Mouse (Mus musculus): Measurements from ENCODE around the gene Brinp1. TPM values are rescaled to one million over a fixed set of nuclear protein-coding genes. Genes with fewer than 3 reads are reported as not detected.

Brinp1 gene
- polyA plus RNA-seq, 1 experiment: not detected

- no peaks in the 10 kb centered on the region for H3K4me1 ChIP-seq (ENCODE audit: control insufficient read depth, insufficient read depth, low read length)
- no peak overlapping the region for H3K4me3 ChIP-seq (ENCODE audit: insufficient read depth, low read length)
- no peak for TF ChIP-seq POLR2A (IDR thresholded peaks at IDR 0.05; ENCODE audit: borderline replicate concordance, low read depth, low read length)
- no peak for TF ChIP-seq CTCF (IDR thresholded peaks at IDR 0.05; ENCODE audit: low read depth, low read length)
- no peak overlapping the region for H3K27ac ChIP-seq (ENCODE audit: insufficient read depth, low read depth, low read length)
Observed at GRCm38 (mm10) chr4:68922504-68922903, 31.7 kb downstream of the Brinp1 start.

GRCm38 (mm10) chr4:68920127-68920526 is 34.1 kb downstream of the Brinp1 start:
- Histone ChIP-seq H3K4me1 (ENCODE audit: control insufficient read depth, insufficient read depth, low read length) (no peaks in the 10 kb centered on the region), H3K27ac (ENCODE audit: insufficient read depth, low read depth, low read length) (no peak overlapping the region), H3K4me3 (ENCODE audit: insufficient read depth, low read length) (no peak overlapping the region)
- no peak for TF ChIP-seq CTCF (IDR thresholded peaks at IDR 0.05; ENCODE audit: low read depth, low read length)
- no peak for TF ChIP-seq POLR2A (IDR thresholded peaks at IDR 0.05; ENCODE audit: borderline replicate concordance, low read depth, low read length)

- Histone ChIP-seq H3K4me3 (ENCODE audit: insufficient read depth, low read length) (no peak overlapping the region), H3K27ac (ENCODE audit: insufficient read depth, low read depth, low read length) (no peak overlapping the region), H3K4me1 (ENCODE audit: control insufficient read depth, insufficient read depth, low read length) (no peaks in the 10 kb centered on the region)
- TF ChIP-seq CTCF (IDR thresholded peaks at IDR 0.05; ENCODE audit: low read depth, low read length) (no peak), POLR2A (IDR thresholded peaks at IDR 0.05; ENCODE audit: borderline replicate concordance, low read depth, low read length) (no peak)
Observed at GRCm38 (mm10) chr4:68910942-68911341, 43.3 kb downstream of the Brinp1 start.

GRCm38 (mm10) chr4:68906417-68907210 is 47.6 kb downstream of the Brinp1 start:
- Histone ChIP-seq H3K4me1 (ENCODE audit: control insufficient read depth, insufficient read depth, low read length) (no peaks in the 10 kb centered on the region), H3K4me3 (ENCODE audit: insufficient read depth, low read length) (no peak overlapping the region), H3K27ac (ENCODE audit: insufficient read depth, low read depth, low read length) (no peak overlapping the region)
- TF ChIP-seq CTCF (IDR thresholded peaks at IDR 0.05; ENCODE audit: low read depth, low read length): no peak
- no peak for TF ChIP-seq POLR2A (IDR thresholded peaks at IDR 0.05; ENCODE audit: borderline replicate concordance, low read depth, low read length)

GRCm38 (mm10) chr4:68890526-68890925 is 63.7 kb downstream of the Brinp1 start:
- no peak overlapping the region for H3K4me3 ChIP-seq (ENCODE audit: insufficient read depth, low read length)
- H3K27ac ChIP-seq (ENCODE audit: insufficient read depth, low read depth, low read length): no peak overlapping the region
- no peak for TF ChIP-seq POLR2A (IDR thresholded peaks at IDR 0.05; ENCODE audit: borderline replicate concordance, low read depth, low read length)
- TF ChIP-seq CTCF (IDR thresholded peaks at IDR 0.05; ENCODE audit: low read depth, low read length): no peak
- no peaks in the 10 kb centered on the region for H3K4me1 ChIP-seq (ENCODE audit: control insufficient read depth, insufficient read depth, low read length)

GRCm38 (mm10) chr4:68886276-68886675 is 67.9 kb downstream of the Brinp1 start:
- TF ChIP-seq POLR2A (IDR thresholded peaks at IDR 0.05; ENCODE audit: borderline replicate concordance, low read depth, low read length) (no peak), CTCF (IDR thresholded peaks at IDR 0.05; ENCODE audit: low read depth, low read length) (no peak)
- no peak overlapping the region for H3K27ac ChIP-seq (ENCODE audit: insufficient read depth, low read depth, low read length)
- no peaks in the 10 kb centered on the region for H3K4me1 ChIP-seq (ENCODE audit: control insufficient read depth, insufficient read depth, low read length)
- no peak overlapping the region for H3K4me3 ChIP-seq (ENCODE audit: insufficient read depth, low read length)

- no peak for TF ChIP-seq POLR2A (IDR thresholded peaks at IDR 0.05; ENCODE audit: borderline replicate concordance, low read depth, low read length)
- Histone ChIP-seq H3K27ac (ENCODE audit: insufficient read depth, low read depth, low read length) (no peak overlapping the region), H3K4me3 (ENCODE audit: insufficient read depth, low read length) (no peak overlapping the region), H3K4me1 (ENCODE audit: control insufficient read depth, insufficient read depth, low read length) (no peaks in the 10 kb centered on the region)
Observed at GRCm38 (mm10) chr4:68872028-68872427, 82.2 kb downstream of the Brinp1 start.

GRCm38 (mm10) chr4:68865135-68865767 is 88.9 kb downstream of the Brinp1 start:
- no peak overlapping the region for H3K27ac ChIP-seq (ENCODE audit: insufficient read depth, low read depth, low read length)
- TF ChIP-seq CTCF (IDR thresholded peaks at IDR 0.05; ENCODE audit: low read depth, low read length): no peak
- TF ChIP-seq POLR2A (IDR thresholded peaks at IDR 0.05; ENCODE audit: borderline replicate concordance, low read depth, low read length): no peak
- H3K4me3 ChIP-seq (ENCODE audit: insufficient read depth, low read length): no peak overlapping the region
- H3K4me1 ChIP-seq (ENCODE audit: control insufficient read depth, insufficient read depth, low read length): no peaks in the 10 kb centered on the region

GRCm38 (mm10) chr4:68864668-68865067 is 89.5 kb downstream of the Brinp1 start:
- no peak overlapping the region for H3K4me3 ChIP-seq (ENCODE audit: insufficient read depth, low read length)
- no peak overlapping the region for H3K27ac ChIP-seq (ENCODE audit: insufficient read depth, low read depth, low read length)
- no peaks in the 10 kb centered on the region for H3K4me1 ChIP-seq (ENCODE audit: control insufficient read depth, insufficient read depth, low read length)
- TF ChIP-seq POLR2A (IDR thresholded peaks at IDR 0.05; ENCODE audit: borderline replicate concordance, low read depth, low read length): no peak
- no peak for TF ChIP-seq CTCF (IDR thresholded peaks at IDR 0.05; ENCODE audit: low read depth, low read length)

GRCm38 (mm10) chr4:68856868-68857267 is 97.3 kb downstream of the Brinp1 start:
- TF ChIP-seq POLR2A (IDR thresholded peaks at IDR 0.05; ENCODE audit: borderline replicate concordance, low read depth, low read length) (no peak), CTCF (IDR thresholded peaks at IDR 0.05; ENCODE audit: low read depth, low read length) (no peak)
- H3K4me3 ChIP-seq (ENCODE audit: insufficient read depth, low read length): no peak overlapping the region
- no peaks in the 10 kb centered on the region for H3K4me1 ChIP-seq (ENCODE audit: control insufficient read depth, insufficient read depth, low read length)
- no peak overlapping the region for H3K27ac ChIP-seq (ENCODE audit: insufficient read depth, low read depth, low read length)

All from bone marrow macrophage, adult 2 months (primary cell).